Mouse (Mus musculus): ENCODE results near the gene Arnt.

DNA sequence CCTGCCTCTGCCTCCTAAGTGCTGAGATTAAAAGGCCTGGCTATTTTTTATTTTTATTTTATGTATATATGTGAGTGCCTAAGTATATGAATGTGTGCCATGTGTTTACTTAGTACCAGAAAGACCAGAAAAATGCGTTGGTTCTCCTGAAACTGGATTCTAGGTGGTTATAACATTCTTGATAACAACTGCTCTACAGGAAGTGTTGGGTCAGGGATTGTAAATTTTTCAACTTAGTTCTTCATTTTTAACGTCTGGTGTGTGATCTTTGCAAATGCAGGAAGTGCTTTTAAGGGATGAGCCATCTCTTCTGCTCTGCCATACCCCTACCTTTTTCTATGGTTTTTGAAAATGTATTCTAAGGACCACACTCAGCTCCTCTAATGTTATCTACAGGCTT is 52.2 kb downstream of the Arnt start:
- TF ChIP-seq MAFK (IDR thresholded peaks at IDR 0.05; ENCODE audit: insufficient read depth, low read depth, low read length): no peak
- no peak for TF ChIP-seq ZC3H11A (IDR thresholded peaks at IDR 0.05; ENCODE audit: borderline replicate concordance, low read depth, low read length)
- no peak for TF ChIP-seq HCFC1 (IDR thresholded peaks at IDR 0.05; ENCODE audit: borderline replicate concordance, insufficient read depth, low read length)

All from ES-E14 (cell line).